Mouse (Mus musculus): ENCODE measurements around the gene Ccl17. TPM values are rescaled to one million over a fixed set of nuclear protein-coding genes. Genes with fewer than 3 reads are reported as not detected.

The Ccl17 gene
- polyA plus RNA-seq, 1 experiment = not detected

DNA sequence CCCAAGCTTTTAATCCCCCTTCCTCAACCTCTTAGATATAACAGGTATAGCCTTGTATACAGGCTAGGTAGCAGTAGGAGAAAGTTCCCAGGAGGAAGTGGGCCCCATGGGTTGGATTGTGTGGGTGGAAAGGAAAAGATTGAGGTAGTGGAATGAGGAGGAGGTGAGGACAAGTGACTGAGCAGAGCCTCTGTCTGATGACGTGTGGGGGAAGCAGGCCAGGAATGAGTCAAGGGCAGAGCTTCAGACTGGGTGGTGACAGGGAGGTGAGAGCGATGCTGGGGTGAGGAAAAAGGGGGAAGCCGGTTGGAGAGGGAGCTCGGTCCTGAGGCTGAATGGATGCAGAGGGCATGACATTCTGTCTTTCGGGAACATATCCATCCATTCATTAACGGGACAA lies 6.7 kb upstream of the Ccl17 start:
- Histone ChIP-seq H3K27ac (ENCODE audit: insufficient read depth, low read length) (no peak overlapping the region), H3K27me3 (ENCODE audit: control insufficient read depth, insufficient read depth, low read length) (no peaks in the 10 kb centered on the region), H3K36me3 (ENCODE audit: control insufficient read depth, insufficient read depth, low read length) (no peaks in the 10 kb centered on the region), H3K4me1 (ENCODE audit: control insufficient read depth, insufficient read depth, insufficient read length) (peaks cover 9% of the 10 kb centered on the region; the same call in 1 of the 2 replicates), H3K4me3 (ENCODE audit: extremely low read depth, insufficient read depth, insufficient read length) (no peak overlapping the region)
- 78% methylated on average over 6 of the region's 6 CpGs for WGBS
- no peak for TF ChIP-seq POLR2A (IDR thresholded peaks at IDR 0.05; ENCODE audit: low read depth, low read length)
- TF ChIP-seq CTCF (IDR thresholded peaks at IDR 0.05; ENCODE audit: extremely low read depth, insufficient read depth, insufficient read length, insufficient replicate concordance) = no peak
- DNase-seq (ENCODE audit: low read depth in 1 of 2, low spot score in 2 of 2) = no peak

DNA sequence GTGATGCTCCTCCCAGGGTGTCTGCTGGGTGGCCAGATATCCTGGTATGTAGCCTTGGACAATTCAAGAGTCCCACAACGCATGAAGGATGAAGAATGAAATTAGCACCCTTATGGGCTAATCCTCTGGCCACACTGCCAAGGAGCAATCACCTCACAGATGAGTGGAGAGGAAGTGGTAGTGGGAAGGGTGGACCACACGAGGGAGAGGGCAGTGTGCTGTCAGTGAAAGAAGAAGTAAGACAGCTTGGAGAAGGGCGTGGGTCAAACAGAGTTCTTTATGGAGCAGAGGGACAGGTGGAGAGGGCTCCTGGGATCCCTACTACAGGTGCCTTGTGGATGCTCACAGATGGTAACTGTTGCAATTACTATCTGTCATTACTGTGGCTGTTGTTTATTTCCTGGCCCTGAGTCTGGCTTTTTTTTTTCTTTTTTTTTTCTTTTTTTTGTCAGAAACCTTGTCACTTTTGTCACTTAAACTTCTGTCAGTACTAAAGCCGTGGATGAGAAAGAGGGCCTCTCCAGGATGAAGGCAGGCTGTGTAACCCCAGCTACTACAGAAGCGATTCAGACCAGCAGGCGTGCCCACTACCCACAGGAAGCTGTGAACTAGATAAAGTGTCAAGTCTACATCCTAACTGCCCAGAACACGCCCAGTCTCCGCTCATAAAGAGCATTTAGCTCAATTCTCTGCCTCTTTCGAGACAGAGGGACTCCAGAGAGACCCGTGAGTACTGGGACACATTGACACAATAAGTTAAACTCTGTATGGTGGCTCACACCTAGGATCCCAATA lies 5.5 kb upstream of the Ccl17 start:
- 24% methylated on average over 10 of the region's 10 CpGs for WGBS
- Histone ChIP-seq H3K36me3 (ENCODE audit: control insufficient read depth, insufficient read depth, low read length) (no peaks in the 10 kb centered on the region), H3K27ac (ENCODE audit: insufficient read depth, low read length) (no peak overlapping the region), H3K4me1 (ENCODE audit: control insufficient read depth, insufficient read depth, insufficient read length) (peaks cover 9% of the 10 kb centered on the region; the same call in 1 of the 2 replicates), H3K27me3 (ENCODE audit: control insufficient read depth, insufficient read depth, low read length) (no peaks in the 10 kb centered on the region), H3K4me3 (ENCODE audit: extremely low read depth, insufficient read depth, insufficient read length) (no peak overlapping the region)
- DNase-seq (ENCODE audit: low read depth in 1 of 2, low spot score in 2 of 2) = no peak
- TF ChIP-seq POLR2A (IDR thresholded peaks at IDR 0.05; ENCODE audit: low read depth, low read length) (no peak), CTCF (IDR thresholded peaks at IDR 0.05; ENCODE audit: extremely low read depth, insufficient read depth, insufficient read length, insufficient replicate concordance) (no peak)

GRCm38 (mm10) chr8:94805811-94806210 lies 4.4 kb upstream of the Ccl17 start:
- TF ChIP-seq POLR2A (IDR thresholded peaks at IDR 0.05; ENCODE audit: low read depth, low read length) = no peak
- 79% methylated on average over 4 of the region's 4 CpGs for WGBS

DNA sequence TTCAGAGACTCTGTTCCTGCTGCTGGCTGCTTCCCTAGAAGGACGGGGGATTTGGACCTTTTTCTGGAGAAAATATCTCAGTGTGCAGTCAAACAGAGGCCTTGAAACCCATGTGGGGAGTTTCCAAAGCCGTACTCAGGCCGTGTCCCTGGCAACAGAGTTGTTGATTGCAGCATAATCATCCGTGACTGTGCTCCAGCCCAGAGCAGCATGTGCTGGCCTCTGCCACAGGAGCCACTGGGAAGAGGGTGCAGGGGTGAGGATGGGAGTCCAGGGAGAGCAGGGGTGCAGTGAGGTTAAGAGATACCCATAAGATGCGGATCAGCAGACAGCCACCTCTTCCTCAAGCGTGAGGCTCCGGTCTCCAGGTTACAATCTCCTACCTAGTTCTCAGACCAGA lies 2.7 kb upstream of the Ccl17 start:
- DNase-seq (ENCODE audit: low read depth in 1 of 2, low spot score in 2 of 2) = no peak
- no peak overlapping the region for H3K4me3 ChIP-seq (ENCODE audit: extremely low read depth, insufficient read depth, insufficient read length)
- no peak overlapping the region for H3K27ac ChIP-seq (ENCODE audit: insufficient read depth, low read length)
- TF ChIP-seq CTCF (IDR thresholded peaks at IDR 0.05; ENCODE audit: extremely low read depth, insufficient read depth, insufficient read length, insufficient replicate concordance) (no peak), POLR2A (IDR thresholded peaks at IDR 0.05; ENCODE audit: low read depth, low read length) (no peak)
- no peaks in the 10 kb centered on the region for H3K36me3 ChIP-seq (ENCODE audit: control insufficient read depth, insufficient read depth, low read length)
- H3K27me3 ChIP-seq (ENCODE audit: control insufficient read depth, insufficient read depth, low read length) = no peaks in the 10 kb centered on the region
- WGBS = 86% methylated on average over 7 of the region's 7 CpGs
- 0 out of 2 replicates have a peak, but pooled peaks cover under 1% of the 10 kb centered on the region for H3K4me1 ChIP-seq (ENCODE audit: control insufficient read depth, insufficient read depth, insufficient read length)

More at GRCm38 (mm10) chr8:94805811-94806210, 4.4 kb upstream of the Ccl17 start:
- Histone ChIP-seq H3K36me3 (ENCODE audit: control insufficient read depth, insufficient read depth, low read length) (no peaks in the 10 kb centered on the region), H3K27ac (ENCODE audit: insufficient read depth, low read length) (no peak overlapping the region), H3K27me3 (ENCODE audit: control insufficient read depth, insufficient read depth, low read length) (no peaks in the 10 kb centered on the region), H3K4me3 (ENCODE audit: extremely low read depth, insufficient read depth, insufficient read length) (no peak overlapping the region), H3K4me1 (ENCODE audit: control insufficient read depth, insufficient read depth, insufficient read length) (0 out of 2 replicates have a peak, but pooled peaks cover 6% of the 10 kb centered on the region)
- no peak for DNase-seq (ENCODE audit: low read depth in 1 of 2, low spot score in 2 of 2)

- Histone ChIP-seq H3K4me1 (ENCODE audit: control insufficient read depth, insufficient read depth, insufficient read length) (no peaks in the 10 kb centered on the region), H3K4me3 (ENCODE audit: extremely low read depth, insufficient read depth, insufficient read length) (no peak overlapping the region), H3K27ac (ENCODE audit: insufficient read depth, low read length) (no peak overlapping the region), H3K27me3 (ENCODE audit: control insufficient read depth, insufficient read depth, low read length) (no peaks in the 10 kb centered on the region), H3K36me3 (ENCODE audit: control insufficient read depth, insufficient read depth, low read length) (no peaks in the 10 kb centered on the region)
- WGBS = 82% methylated on average over 6 of the region's 6 CpGs
- no peak for TF ChIP-seq CTCF (IDR thresholded peaks at IDR 0.05; ENCODE audit: extremely low read depth, insufficient read depth, insufficient read length, insufficient replicate concordance)
- no peak for TF ChIP-seq POLR2A (IDR thresholded peaks at IDR 0.05; ENCODE audit: low read depth, low read length)
- DNase-seq (ENCODE audit: low read depth in 1 of 2, low spot score in 2 of 2) = no peak
These were observed 1.9 kb upstream of the Ccl17 start for GRCm38 (mm10) chr8:94808372-94808771.

GRCm38 (mm10) chr8:94810855-94811254 lies 602 bp downstream of the Ccl17 start:
- no peak for DNase-seq (ENCODE audit: low read depth in 1 of 2, low spot score in 2 of 2)
- Histone ChIP-seq H3K36me3 (ENCODE audit: control insufficient read depth, insufficient read depth, low read length) (no peaks in the 10 kb centered on the region), H3K27me3 (ENCODE audit: control insufficient read depth, insufficient read depth, low read length) (no peaks in the 10 kb centered on the region), H3K27ac (ENCODE audit: insufficient read depth, low read length) (no peak overlapping the region), H3K4me3 (ENCODE audit: extremely low read depth, insufficient read depth, insufficient read length) (no peak overlapping the region), H3K4me1 (ENCODE audit: control insufficient read depth, insufficient read depth, insufficient read length) (no peaks in the 10 kb centered on the region)
- WGBS = 81% methylated on average over 5 of the region's 5 CpGs
- no peak for TF ChIP-seq POLR2A (IDR thresholded peaks at IDR 0.05; ENCODE audit: low read depth, low read length)
- TF ChIP-seq CTCF (IDR thresholded peaks at IDR 0.05; ENCODE audit: extremely low read depth, insufficient read depth, insufficient read length, insufficient replicate concordance) = no peak

- no peak overlapping the region for H3K27ac ChIP-seq (ENCODE audit: insufficient read depth, low read length)
- no peaks in the 10 kb centered on the region for H3K4me1 ChIP-seq (ENCODE audit: control insufficient read depth, insufficient read depth, insufficient read length)
- H3K4me3 ChIP-seq (ENCODE audit: extremely low read depth, insufficient read depth, insufficient read length) = no peak overlapping the region
- whole genome bisulfite sequencing = 66% methylated on average over 6 of the region's 6 CpGs
- no peaks in the 10 kb centered on the region for H3K27me3 ChIP-seq (ENCODE audit: control insufficient read depth, insufficient read depth, low read length)
- no peak for TF ChIP-seq CTCF (IDR thresholded peaks at IDR 0.05; ENCODE audit: extremely low read depth, insufficient read depth, insufficient read length, insufficient replicate concordance)
- no peak for TF ChIP-seq POLR2A (IDR thresholded peaks at IDR 0.05; ENCODE audit: low read depth, low read length)
- DNase-seq (ENCODE audit: low read depth in 1 of 2, low spot score in 2 of 2) = no peak
- no peaks in the 10 kb centered on the region for H3K36me3 ChIP-seq (ENCODE audit: control insufficient read depth, insufficient read depth, low read length)
These were observed 1.4 kb downstream of the Ccl17 start for GRCm38 (mm10) chr8:94811654-94812053.
